Mouse (Mus musculus): ENCODE data around the gene Etfrf1. TPM values are rescaled to one million over a fixed set of nuclear protein-coding genes. Genes with fewer than 3 reads are reported as not detected.
A peak's percentile ranks its signal among the peaks of the same experiment; 100 is the strongest.

The Etfrf1 gene
- total and polyA plus RNA-seq, 3 experiments, result 1.5 to 47.8 (median 25.6) TPM

GRCm38 (mm10) chr6:145250820-145251219 lies 39.9 kb downstream of the Etfrf1 start:
- H3K9me3 ChIP-seq (replicated peaks), result no peaks in the 10 kb centered on the region
- H3K4me3 ChIP-seq (ENCODE audit: low read depth, low read length), result peak overlapping the region; percentile 91
- DNase-seq (ENCODE audit: low spot score) (no peak), ATAC-seq (ENCODE audit: extremely low read depth, insufficient number of reproducible peaks, low FRiP score, poor library complexity, severe bottlenecking) (no peak)
- H3K4me1 ChIP-seq (ENCODE audit: insufficient read depth, low read depth, low read length), result peaks cover 21% of the 10 kb centered on the region
- H3K36me3 ChIP-seq (replicated peaks), result peaks cover 11% of the 10 kb centered on the region
- H3K27me3 ChIP-seq (ENCODE audit: insufficient read depth, low read length), result peaks cover 6% of the 10 kb centered on the region; the same call in 1 of the 2 replicates
- TF ChIP-seq TAL1 (conservative IDR thresholded peaks at IDR 0.05; ENCODE audit: low read depth, low read length), result no peak
- no peak for TF ChIP-seq POLR2AphosphoS5 (IDR thresholded peaks at IDR 0.05; ENCODE audit: insufficient replicate concordance, low read depth, low read length)
- no peak for TF ChIP-seq CTCF (IDR thresholded peaks at IDR 0.05; ENCODE audit: low read depth, low read length)
- no peak for TF ChIP-seq GATA1 (IDR thresholded peaks at IDR 0.05; ENCODE audit: borderline replicate concordance, low read length)
- no peak for TF ChIP-seq GATA2 (IDR thresholded peaks at IDR 0.05; ENCODE audit: borderline replicate concordance, low read depth, low read length)

- no peaks in the 10 kb centered on the region for H3K9me3 ChIP-seq (replicated peaks)
- H3K36me3 ChIP-seq (replicated peaks), result no peaks in the 10 kb centered on the region
- TF ChIP-seq GATA2 (IDR thresholded peaks at IDR 0.05; ENCODE audit: borderline replicate concordance, low read depth, low read length), result no peak
- no peak for TF ChIP-seq TAL1 (conservative IDR thresholded peaks at IDR 0.05; ENCODE audit: low read depth, low read length)
- TF ChIP-seq GATA1 (IDR thresholded peaks at IDR 0.05; ENCODE audit: borderline replicate concordance, low read length), result no peak
- TF ChIP-seq CTCF (IDR thresholded peaks at IDR 0.05; ENCODE audit: low read depth, low read length), result no peak
- no peak for TF ChIP-seq POLR2AphosphoS5 (IDR thresholded peaks at IDR 0.05; ENCODE audit: insufficient replicate concordance, low read depth, low read length)
- H3K4me3 ChIP-seq (ENCODE audit: low read depth, low read length), result no peak overlapping the region
- H3K4me1 ChIP-seq (ENCODE audit: insufficient read depth, low read depth, low read length), result no peaks in the 10 kb centered on the region
- peaks cover 15% of the 10 kb centered on the region; the same call in 1 of the 2 replicates for H3K27me3 ChIP-seq (ENCODE audit: insufficient read depth, low read length)
- ATAC-seq (ENCODE audit: extremely low read depth, insufficient number of reproducible peaks, low FRiP score, poor library complexity, severe bottlenecking), result no peak
- no peak for DNase-seq (ENCODE audit: low spot score)
Measured at GRCm38 (mm10) chr6:145255952-145256700, 45.2 kb downstream of the Etfrf1 start.

- H3K9me3 ChIP-seq (replicated peaks), result no peaks in the 10 kb centered on the region
- H3K4me1 ChIP-seq (ENCODE audit: insufficient read depth, low read depth, low read length), result no peaks in the 10 kb centered on the region
- no peaks in the 10 kb centered on the region for H3K36me3 ChIP-seq (replicated peaks)
- no peak for DNase-seq (ENCODE audit: low spot score)
- TF ChIP-seq TAL1 (conservative IDR thresholded peaks at IDR 0.05; ENCODE audit: low read depth, low read length), result no peak
- TF ChIP-seq GATA1 (IDR thresholded peaks at IDR 0.05; ENCODE audit: borderline replicate concordance, low read length), result no peak
- no peak for TF ChIP-seq GATA2 (IDR thresholded peaks at IDR 0.05; ENCODE audit: borderline replicate concordance, low read depth, low read length)
- no peak for TF ChIP-seq CTCF (IDR thresholded peaks at IDR 0.05; ENCODE audit: low read depth, low read length)
- TF ChIP-seq POLR2AphosphoS5 (IDR thresholded peaks at IDR 0.05; ENCODE audit: insufficient replicate concordance, low read depth, low read length), result no peak
- ATAC-seq (ENCODE audit: extremely low read depth, insufficient number of reproducible peaks, low FRiP score, poor library complexity, severe bottlenecking), result no peak
- peaks cover 15% of the 10 kb centered on the region; the same call in 1 of the 2 replicates for H3K27me3 ChIP-seq (ENCODE audit: insufficient read depth, low read length)
- no peak overlapping the region for H3K4me3 ChIP-seq (ENCODE audit: low read depth, low read length)
Measured at GRCm38 (mm10) chr6:145256701-145257073, 45.8 kb downstream of the Etfrf1 start.

- TF ChIP-seq POLR2AphosphoS5 (IDR thresholded peaks at IDR 0.05; ENCODE audit: insufficient replicate concordance, low read depth, low read length), result no peak
- TF ChIP-seq TAL1 (conservative IDR thresholded peaks at IDR 0.05; ENCODE audit: low read depth, low read length), result no peak
- TF ChIP-seq CTCF (IDR thresholded peaks at IDR 0.05; ENCODE audit: low read depth, low read length), result no peak
- TF ChIP-seq GATA2 (IDR thresholded peaks at IDR 0.05; ENCODE audit: borderline replicate concordance, low read depth, low read length), result no peak
- Histone ChIP-seq H3K9me3 (replicated peaks) (peaks cover 5% of the 10 kb centered on the region), H3K4me1 (ENCODE audit: insufficient read depth, low read depth, low read length) (no peaks in the 10 kb centered on the region), H3K36me3 (replicated peaks) (no peaks in the 10 kb centered on the region), H3K4me3 (ENCODE audit: low read depth, low read length) (no peak overlapping the region), H3K27me3 (ENCODE audit: insufficient read depth, low read length) (no peaks in the 10 kb centered on the region)
- DNase-seq (ENCODE audit: low spot score) (no peak), ATAC-seq (ENCODE audit: extremely low read depth, insufficient number of reproducible peaks, low FRiP score, poor library complexity, severe bottlenecking) (no peak)
Measured at GRCm38 (mm10) chr6:145262314-145262713, 51.4 kb downstream of the Etfrf1 start.

Other genes starting within 250 kb of the Etfrf1 start
- gene Bcat1, start 134.9 kb upstream of the Etfrf1 start, total RNA-seq (2014; fragmentation: Nextera tagmentation), result not detected in 2 replicates
- gene Bcat1, start 134.9 kb upstream of the Etfrf1 start, total RNA-seq (2017), result 0.11 and 0.17 TPM in 2 replicates
- not detected in 2 replicates for gene Bcat1, start 134.9 kb upstream of the Etfrf1 start, polyA plus RNA-seq (2012)
- not detected in 2 replicates for gene Lrmp, start 95.5 kb upstream of the Etfrf1 start, total RNA-seq (2014; fragmentation: Nextera tagmentation)
- 0.05 and 0.17 TPM in 2 replicates for gene Lrmp, start 95.5 kb upstream of the Etfrf1 start, total RNA-seq (2017)
- 0.04 TPM in 1 of 2 replicates, not detected in the other for gene Lrmp, start 95.5 kb upstream of the Etfrf1 start, polyA plus RNA-seq (2012)
- gene Casc1, start 129 bp upstream of the Etfrf1 start, total RNA-seq (2014; fragmentation: Nextera tagmentation), result 0.60 and 1.1 TPM in 2 replicates
- gene Casc1, start 129 bp upstream of the Etfrf1 start, total RNA-seq (2017), result 0.71 and 0.76 TPM in 2 replicates
- not detected in 2 replicates for gene Casc1, start 129 bp upstream of the Etfrf1 start, polyA plus RNA-seq (2012)
- 44.8 and 52.3 TPM in 2 replicates for gene Kras, start 39.1 kb downstream of the Etfrf1 start, total RNA-seq (2014; fragmentation: Nextera tagmentation)
- gene Kras, start 39.1 kb downstream of the Etfrf1 start, total RNA-seq (2017), result 14.5 and 15.8 TPM in 2 replicates
- gene Kras, start 39.1 kb downstream of the Etfrf1 start, polyA plus RNA-seq (2012), result 27.2 and 45.7 TPM in 2 replicates

Measured in G1E (cell line).